Mouse (Mus musculus): ENCODE results near the gene Tmigd3. TPM values are rescaled to one million over a fixed set of nuclear protein-coding genes. Genes with fewer than 3 reads are reported as not detected.
"Not testable (repeated sequence)": the region's sequence is repeated elsewhere in the genome, so short reads cannot be mapped to it uniquely, and the experiment has no call there.

Gene Tmigd3
- total RNA-seq, 2 experiments from 2014 or later: not detected

DNA sequence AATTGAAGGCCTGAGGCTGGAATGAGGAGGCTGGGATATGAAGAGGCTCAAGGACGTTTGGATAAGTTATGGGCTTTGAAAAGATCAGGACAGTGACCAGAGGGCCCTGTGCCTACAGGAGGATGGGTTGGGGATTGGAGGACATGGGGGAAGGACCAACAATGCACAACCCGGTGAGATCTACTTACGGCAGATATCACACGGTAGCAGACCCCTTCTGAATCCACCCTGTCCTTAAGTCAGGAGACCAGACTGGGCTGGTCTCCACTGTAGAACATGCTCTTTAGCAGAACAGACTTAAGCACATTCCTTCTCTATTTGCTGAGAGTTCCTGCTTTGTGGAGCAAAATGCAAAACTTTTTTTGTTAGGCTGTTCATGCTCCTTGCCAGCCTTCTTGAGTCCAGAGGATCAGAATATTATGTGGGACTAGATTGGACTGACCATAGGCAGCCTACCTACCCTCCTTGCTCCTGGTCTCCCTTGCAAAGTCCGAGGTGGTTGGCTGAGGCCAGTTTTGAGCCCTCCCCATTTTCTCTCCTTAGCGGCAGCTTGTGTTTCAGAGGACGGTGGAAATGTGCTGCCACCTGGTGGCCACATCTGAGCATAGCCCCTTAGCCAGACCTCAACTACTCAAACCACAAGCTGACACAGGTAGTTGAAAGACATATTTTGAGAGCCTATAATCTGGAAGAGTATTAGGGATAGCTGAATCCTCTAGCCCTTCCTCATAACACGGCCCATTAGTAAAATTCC, 28.9 kb downstream of the Tmigd3 start:
- peak; percentile 82 for DNase-seq
- intact Hi-C loops (cut with DNase I): loop anchor here (5.0 kb wide), 2 partner anchors 212 to 227 kb away; partner anchors contain the start of gene Ddx20

GRCm38 (mm10) chr3:105900266-105900665, 29.6 kb downstream of the Tmigd3 start:
- intact Hi-C loops (cut with DNase I): loop anchor here (5.0 kb wide), 1 partner anchor 228 kb away; no protein-coding TSS in a partner anchor
- no peak for DNase-seq

DNA sequence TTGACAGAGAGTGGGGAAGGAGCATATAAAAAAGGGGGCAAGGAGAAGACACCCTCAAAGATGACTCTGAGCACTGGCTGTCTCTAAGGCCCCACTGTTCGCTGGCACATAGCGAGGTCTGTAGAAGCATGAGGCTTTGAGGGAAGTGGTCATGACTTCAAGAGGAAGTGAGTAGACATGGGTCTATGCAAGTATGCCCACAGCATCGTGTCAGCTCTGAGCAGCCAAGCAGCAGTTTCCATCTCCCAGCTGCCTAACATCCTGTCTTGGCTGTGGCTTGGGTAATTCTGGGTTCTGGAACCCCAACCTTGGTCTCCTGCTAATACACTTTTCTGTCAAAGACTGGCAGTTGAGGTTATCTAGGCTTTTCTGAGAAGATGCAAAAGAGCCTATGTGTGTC, 30.0 kb downstream of the Tmigd3 start:
- intact Hi-C loops (cut with DNase I): loop anchor here (5.0 kb wide), 1 partner anchor 228 kb away; no protein-coding TSS in a partner anchor
- DNase-seq: no peak

GRCm38 (mm10) chr3:105901468-105901867, 30.8 kb downstream of the Tmigd3 start:
- intact Hi-C loops (cut with DNase I): loop anchor here (5.0 kb wide), 1 partner anchor 229 kb away; no protein-coding TSS in a partner anchor
- no peak for DNase-seq

- intact Hi-C loops (cut with DNase I): loop anchor here (5.0 kb wide), 1 partner anchor 232 kb away; no protein-coding TSS in a partner anchor
- DNase-seq: no peak
Observed at GRCm38 (mm10) chr3:105904213-105904612, 33.5 kb downstream of the Tmigd3 start.

DNA sequence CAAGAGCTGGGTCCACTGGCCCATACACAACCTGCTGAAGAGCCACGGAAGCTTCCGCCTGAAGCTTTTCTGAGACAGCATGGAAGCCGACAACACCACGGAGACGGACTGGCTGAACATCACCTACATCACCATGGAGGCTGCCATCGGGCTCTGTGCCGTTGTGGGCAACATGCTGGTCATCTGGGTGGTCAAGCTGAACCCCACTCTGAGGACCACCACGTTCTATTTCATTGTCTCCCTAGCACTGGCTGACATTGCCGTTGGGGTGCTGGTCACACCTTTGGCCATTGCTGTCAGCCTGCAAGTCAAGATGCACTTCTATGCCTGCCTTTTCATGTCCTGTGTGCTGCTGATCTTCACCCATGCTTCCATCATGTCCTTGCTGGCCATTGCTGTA, 34.0 kb downstream of the Tmigd3 start:
- no peak for DNase-seq
- intact Hi-C loops (cut with DNase I): loop anchor here (5.0 kb wide), 1 partner anchor 232 kb away; no protein-coding TSS in a partner anchor

- intact Hi-C loops (cut with DNase I): no loop called here
Observed at GRCm38 (mm10) chr3:105907956-105908655, 37.4 kb downstream of the Tmigd3 start.

DNA sequence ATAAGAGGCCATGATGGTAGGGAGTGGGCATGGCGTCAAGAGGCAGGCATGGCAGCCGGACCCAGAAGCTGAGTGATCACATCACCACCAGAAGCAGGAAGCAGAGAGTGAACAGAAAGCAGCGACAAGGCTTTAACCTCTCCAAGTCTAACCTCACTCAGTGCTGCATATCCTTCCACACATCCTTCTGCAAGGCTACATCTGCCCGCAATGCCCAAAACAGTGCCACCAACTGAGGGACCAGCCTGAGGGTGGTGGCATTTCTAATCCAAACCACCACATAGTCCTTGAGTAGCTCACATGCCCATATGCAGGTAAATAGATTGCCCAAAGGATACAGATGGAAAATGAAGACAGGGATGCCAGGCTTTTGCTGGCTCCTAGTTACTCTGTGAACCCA, 38.3 kb downstream of the Tmigd3 start:
- intact Hi-C loops (cut with DNase I): no loop called here
- DNase-seq: no peak

More at GRCm38 (mm10) chr3:105907956-105908655, 37.4 kb downstream of the Tmigd3 start:
- no peak for DNase-seq

- DNase-seq: no peak
- intact Hi-C loops (cut with DNase I): no loop called here
Observed at GRCm38 (mm10) chr3:105910519-105911190, 40.0 kb downstream of the Tmigd3 start.

- DNase-seq: no peak
- intact Hi-C loops (cut with DNase I): no loop called here
Observed at GRCm38 (mm10) chr3:105912097-105912880, 41.6 kb downstream of the Tmigd3 start.

- intact Hi-C loops (cut with DNase I): no loop called here
- no peak for DNase-seq
Observed at GRCm38 (mm10) chr3:105913839-105914681, 43.4 kb downstream of the Tmigd3 start.

DNA sequence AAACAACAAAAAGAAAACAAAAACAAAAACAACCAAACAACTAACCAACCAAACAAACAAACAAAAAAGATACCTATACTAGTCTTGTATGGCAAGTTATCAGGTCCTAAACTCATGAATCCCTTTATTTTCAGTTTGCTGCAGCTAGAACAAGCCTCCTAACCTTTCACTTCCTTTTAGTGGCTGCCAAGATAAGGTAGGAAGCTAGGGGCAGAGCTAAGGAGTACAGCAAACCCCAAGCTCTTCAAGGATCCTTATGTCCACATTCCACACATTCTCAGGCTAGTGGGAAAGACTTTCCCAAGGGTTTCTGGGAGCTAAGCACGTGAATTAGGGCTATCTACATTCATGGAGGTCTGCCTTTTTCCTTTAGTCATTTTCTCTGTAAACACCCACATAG, 44.6 kb downstream of the Tmigd3 start:
- intact Hi-C loops (cut with DNase I): no loop called here

GRCm38 (mm10) chr3:105916455-105916854, 45.8 kb downstream of the Tmigd3 start:
- DNase-seq; intact Hi-C loops (cut with DNase I): not testable (repeated sequence)

More for the DNA sequence above, 44.6 kb downstream of the Tmigd3 start:
- DNase-seq: no peak

DNA sequence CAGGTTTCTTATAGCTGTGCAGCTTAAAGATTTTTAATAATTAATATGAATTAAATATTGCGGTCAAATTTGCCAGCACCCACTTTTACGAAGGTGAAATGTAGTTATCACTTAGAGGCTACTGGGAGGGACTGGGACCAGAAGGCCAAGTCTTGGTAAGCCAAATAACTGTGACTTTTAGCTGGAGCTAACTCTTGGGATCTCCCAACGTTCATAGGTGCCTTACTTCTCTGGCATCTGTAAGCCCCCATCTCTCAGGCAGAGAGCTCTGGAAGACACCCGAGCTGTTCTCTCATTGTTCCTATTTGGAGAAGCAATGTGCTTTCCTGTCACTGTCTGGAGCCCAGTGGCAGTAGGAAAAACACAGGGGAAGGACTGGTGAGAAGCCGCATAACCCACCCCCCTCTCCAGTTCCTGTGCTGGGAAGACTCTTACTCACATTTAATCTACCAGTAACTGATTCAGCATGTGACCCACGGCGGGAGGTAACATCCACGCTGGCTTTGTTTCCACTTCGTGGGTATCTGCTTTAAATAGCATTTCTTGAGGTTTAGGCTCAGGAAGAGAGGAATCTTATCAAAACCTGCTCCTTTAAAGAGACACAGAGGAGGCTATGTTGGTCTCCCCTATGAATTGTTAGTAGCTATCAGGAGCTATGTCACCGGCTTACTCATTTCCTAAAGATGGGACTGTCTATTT, 47.1 kb downstream of the Tmigd3 start:
- intact Hi-C loops (cut with DNase I): no loop called here
- no peak for DNase-seq

DNA sequence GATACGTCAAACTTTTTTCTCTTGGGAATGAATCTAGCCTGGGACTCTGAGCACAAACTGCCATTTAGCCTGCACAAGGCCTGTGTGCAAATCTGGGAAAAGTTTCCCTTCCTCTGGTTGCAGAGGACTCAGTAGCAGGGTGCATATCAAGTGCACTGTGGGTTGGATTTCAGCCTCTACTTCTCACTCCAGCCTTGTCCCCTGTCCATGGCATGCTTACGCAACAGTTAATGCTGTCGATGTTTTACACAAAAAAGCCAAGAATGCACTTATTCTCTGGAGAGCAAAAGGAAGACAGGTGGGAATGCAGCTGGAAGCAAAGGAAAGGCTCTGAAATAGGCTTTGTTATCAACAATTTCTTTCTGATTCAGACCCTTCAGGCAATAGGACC, 47.6 kb downstream of the Tmigd3 start:
- no peak for DNase-seq
- intact Hi-C loops (cut with DNase I): no loop called here

GRCm38 (mm10) chr3:105920743-105921142, 50.0 kb downstream of the Tmigd3 start:
- intact Hi-C loops (cut with DNase I); DNase-seq: not testable (repeated sequence)

GRCm38 (mm10) chr3:105921959-105922358, 51.3 kb downstream of the Tmigd3 start:
- intact Hi-C loops (cut with DNase I): no loop called here
- DNase-seq: no peak

DNA sequence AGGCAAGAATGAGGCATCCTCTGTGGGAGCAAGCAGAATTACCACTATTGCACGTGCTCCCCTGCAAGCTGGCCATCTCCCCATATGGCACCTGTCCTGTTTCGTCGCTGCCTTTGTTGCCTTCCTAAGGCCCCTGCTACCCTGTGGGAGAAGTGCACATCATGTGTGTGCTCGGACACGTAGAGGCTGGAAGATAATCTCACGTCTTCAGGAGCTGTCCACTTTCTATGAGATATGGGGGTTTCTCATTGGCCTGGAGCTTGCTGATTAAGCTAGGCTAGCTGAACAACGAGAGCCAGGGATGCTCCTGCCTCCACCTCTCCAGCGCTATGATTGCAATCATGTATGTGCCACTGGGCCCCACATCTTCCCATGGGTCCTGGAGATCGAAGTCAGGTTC, 53.9 kb downstream of the Tmigd3 start:
- intact Hi-C loops (cut with DNase I): no loop called here
- DNase-seq: no peak
